Mouse (Mus musculus): Measurements from ENCODE around the gene Fiz1. TPM values are rescaled to one million over a fixed set of nuclear protein-coding genes. Genes with fewer than 3 reads are reported as not detected.
"Not testable (repeated sequence)": the region's sequence is repeated elsewhere in the genome, so short reads cannot be mapped to it uniquely, and the experiment has no call there.

The Fiz1 gene
- polyA plus RNA-seq, 1 experiment from 2014 or later, result 25.6 TPM

DNA sequence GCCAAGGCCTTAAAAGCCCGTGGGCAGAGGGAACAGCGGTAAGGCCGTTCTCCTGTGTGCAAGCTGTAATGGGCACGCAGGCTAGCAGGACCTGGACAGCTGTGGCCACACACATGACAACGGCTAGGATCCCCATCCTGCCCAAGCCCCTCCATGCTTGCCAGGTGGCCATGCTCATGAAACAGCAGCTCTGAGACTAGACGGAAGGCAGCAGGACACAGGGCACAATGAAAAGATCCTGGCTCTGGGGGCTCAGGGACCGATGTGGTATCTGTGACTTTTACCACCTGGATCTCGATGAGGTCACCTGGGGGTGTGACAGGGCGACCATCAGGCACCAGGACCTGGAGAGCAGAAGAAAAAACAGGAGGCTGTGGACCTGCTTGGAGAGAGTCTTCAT is 21.6 kb upstream of the Fiz1 start:
- no peak for ATAC-seq (ENCODE audit: extremely low read depth, insufficient number of reproducible peaks, low FRiP score, low TSS enrichment)
- Histone ChIP-seq H3K4me2 (no peak overlapping the region), H3K27ac (replicated peaks) (no peak overlapping the region), H3K27me3 (replicated peaks) (no peaks in the 10 kb centered on the region), H3K9ac (no peak overlapping the region), H3K4me1 (peaks cover 19% of the 10 kb centered on the region), H3K9me3 (peaks cover 16% of the 10 kb centered on the region), H3K36me3 (peaks cover 60% of the 10 kb centered on the region), H3K4me3 (no peak overlapping the region)
- WGBS, result 88% methylated on average over 9 of the region's 9 CpGs

DNA sequence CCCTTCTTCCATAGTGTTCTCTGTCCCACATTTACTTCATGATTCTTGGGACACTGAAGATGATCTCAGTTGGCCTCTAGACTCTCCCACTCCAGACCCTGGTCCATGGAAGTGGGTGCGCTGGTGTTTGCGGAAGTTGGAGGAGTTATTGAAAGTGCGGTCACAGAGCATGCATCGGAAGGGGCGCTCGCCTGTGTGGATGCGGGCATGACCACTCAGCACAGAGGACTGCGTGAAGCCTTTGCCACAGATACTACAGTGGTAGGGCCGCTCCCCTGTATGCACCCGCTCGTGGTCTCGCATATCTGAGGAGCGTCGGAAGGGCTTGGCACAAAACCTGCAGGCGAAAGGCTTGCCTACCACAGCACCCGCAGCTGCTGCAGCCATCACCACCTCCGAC is 21.1 kb upstream of the Fiz1 start:
- WGBS, result 93% methylated on average over 17 of the region's 17 CpGs
- peaks cover 21% of the 10 kb centered on the region for H3K9me3 ChIP-seq
- no peak for ATAC-seq (ENCODE audit: extremely low read depth, insufficient number of reproducible peaks, low FRiP score, low TSS enrichment)

GRCm38 (mm10) chr7:5033818-5034217 is 19.3 kb upstream of the Fiz1 start, which contains the start of gene 4632433K11Rik:
Gene 4632433K11Rik, plus strand, starts transcription at chr7:5034118.
- ATAC-seq (ENCODE audit: extremely low read depth, insufficient number of reproducible peaks, low FRiP score, low TSS enrichment), result no peak
- H3K4me1 ChIP-seq, result peaks cover 9% of the 10 kb centered on the region
- H3K27ac ChIP-seq (replicated peaks), result no peak within 1 kb of the TSS
- H3K27me3 ChIP-seq (replicated peaks), result no peaks in the 10 kb centered on the region
- peaks cover 80% of the 10 kb centered on the region for H3K36me3 ChIP-seq
- no peak within 1 kb of the TSS for H3K4me3 ChIP-seq
- WGBS, result 74% methylated on average over 3 of the region's 3 CpGs
- no peak within 1 kb of the TSS for H3K4me2 ChIP-seq
- H3K9me3 ChIP-seq, result peaks cover 38% of the 10 kb centered on the region
- no peak within 1 kb of the TSS for H3K9ac ChIP-seq

More for the DNA sequence above, 21.1 kb upstream of the Fiz1 start:
- H3K27ac ChIP-seq (replicated peaks), result no peak overlapping the region
- H3K4me3 ChIP-seq, result no peak overlapping the region
- peaks cover 19% of the 10 kb centered on the region for H3K4me1 ChIP-seq
- H3K27me3 ChIP-seq (replicated peaks), result no peaks in the 10 kb centered on the region
- H3K9ac ChIP-seq, result no peak overlapping the region
- no peak overlapping the region for H3K4me2 ChIP-seq
- H3K36me3 ChIP-seq, result peaks cover 64% of the 10 kb centered on the region

DNA sequence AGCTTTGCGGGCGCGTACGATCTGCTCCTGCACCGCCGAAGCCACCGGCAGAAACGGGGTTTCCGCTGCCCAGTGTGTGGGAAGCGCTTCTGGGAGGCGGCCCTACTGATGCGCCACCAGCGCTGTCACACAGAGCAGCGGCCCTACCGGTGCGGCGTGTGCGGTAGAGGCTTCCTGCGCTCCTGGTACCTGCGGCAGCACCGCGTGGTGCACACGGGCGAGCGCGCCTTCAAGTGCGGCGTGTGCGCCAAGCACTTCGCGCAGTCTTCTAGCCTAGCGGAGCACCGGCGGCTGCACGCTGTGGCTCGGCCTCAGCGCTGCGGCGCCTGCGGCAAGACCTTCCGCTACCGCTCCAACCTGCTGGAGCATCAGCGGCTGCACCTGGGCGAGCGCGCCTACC is 17.0 kb upstream of the Fiz1 start:
- no peak overlapping the region for H3K4me3 ChIP-seq

DNA sequence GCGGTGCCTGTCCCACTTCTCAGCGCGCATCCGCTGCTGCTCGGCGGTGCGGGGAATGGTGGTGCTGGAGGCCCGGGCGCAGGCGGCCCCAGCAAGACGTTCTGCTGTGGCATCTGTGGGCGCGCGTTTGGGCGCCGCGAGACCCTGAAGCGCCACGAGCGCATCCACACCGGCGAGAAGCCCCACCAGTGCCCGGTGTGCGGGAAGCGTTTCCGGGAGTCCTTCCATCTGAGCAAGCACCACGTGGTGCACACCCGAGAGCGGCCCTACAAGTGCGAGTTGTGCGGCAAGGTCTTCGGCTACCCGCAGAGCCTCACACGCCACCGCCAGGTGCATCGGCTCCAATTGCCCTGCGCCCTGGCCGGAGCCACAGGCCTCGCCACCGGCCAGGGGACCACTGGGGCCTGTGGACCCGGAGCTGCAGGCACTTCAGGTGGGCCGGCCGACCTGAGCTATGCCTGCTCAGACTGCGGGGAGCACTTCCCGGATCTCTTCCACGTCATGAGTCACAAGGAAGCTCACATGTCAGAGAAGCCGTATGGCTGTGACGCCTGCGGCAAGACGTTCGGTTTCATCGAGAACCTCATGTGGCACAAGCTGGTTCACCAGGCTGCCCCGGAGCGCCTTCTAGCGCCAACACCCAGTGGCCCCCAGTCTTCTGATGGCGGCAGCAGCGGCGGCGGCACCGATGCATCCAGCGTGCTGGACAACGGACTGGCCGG is 16.2 kb upstream of the Fiz1 start:
- H3K4me3 ChIP-seq, result 0 out of 2 replicates have a peak overlapping the region, but pooled peaks have one; percentile 1
- H3K4me1 ChIP-seq, result no peaks in the 10 kb centered on the region
- no peak overlapping the region for H3K27ac ChIP-seq (replicated peaks)
- no peak overlapping the region for H3K9ac ChIP-seq
- H3K36me3 ChIP-seq, result peaks cover 98% of the 10 kb centered on the region
- no peaks in the 10 kb centered on the region for H3K27me3 ChIP-seq (replicated peaks)
- peaks cover 40% of the 10 kb centered on the region for H3K9me3 ChIP-seq
- 0 out of 2 replicates have a peak, but pooled peaks have one; percentile 20 for ATAC-seq (ENCODE audit: extremely low read depth, insufficient number of reproducible peaks, low FRiP score, low TSS enrichment)
- WGBS, result 81% methylated on average over 63 of the region's 63 CpGs
- H3K4me2 ChIP-seq, result no peak overlapping the region

More for the DNA sequence above, 17.0 kb upstream of the Fiz1 start:
- WGBS, result 80% methylated on average over 46 of the region's 46 CpGs
- H3K27ac ChIP-seq (replicated peaks), result no peak overlapping the region
- H3K4me1 ChIP-seq, result no peaks in the 10 kb centered on the region
- no peak overlapping the region for H3K9ac ChIP-seq
- no peak for ATAC-seq (ENCODE audit: extremely low read depth, insufficient number of reproducible peaks, low FRiP score, low TSS enrichment)
- peaks cover 98% of the 10 kb centered on the region for H3K36me3 ChIP-seq
- H3K9me3 ChIP-seq, result peaks cover 40% of the 10 kb centered on the region
- H3K4me2 ChIP-seq, result no peak overlapping the region
- no peaks in the 10 kb centered on the region for H3K27me3 ChIP-seq (replicated peaks)

DNA sequence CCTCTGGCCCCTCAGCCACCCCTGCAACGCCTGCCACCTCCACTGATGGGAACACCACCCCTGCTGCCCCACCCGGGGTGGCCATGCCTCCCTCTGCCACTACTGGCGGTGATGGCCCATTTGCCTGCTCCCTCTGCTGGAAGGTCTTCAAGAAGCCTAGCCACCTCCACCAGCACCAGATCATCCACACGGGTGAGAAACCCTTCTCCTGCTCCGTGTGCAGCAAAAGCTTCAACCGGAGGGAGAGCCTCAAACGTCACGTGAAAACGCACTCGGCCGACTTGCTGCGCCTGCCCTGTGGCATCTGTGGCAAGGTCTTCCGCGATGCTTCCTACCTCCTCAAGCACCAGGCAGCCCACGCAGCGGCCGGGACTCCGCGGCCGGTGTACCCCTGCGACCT is 15.4 kb upstream of the Fiz1 start:
- H3K4me1 ChIP-seq, result no peaks in the 10 kb centered on the region
- no peak overlapping the region for H3K4me2 ChIP-seq
- H3K9ac ChIP-seq, result no peak overlapping the region
- peaks cover 97% of the 10 kb centered on the region for H3K36me3 ChIP-seq
- no peak overlapping the region for H3K4me3 ChIP-seq
- H3K27ac ChIP-seq (replicated peaks), result no peak overlapping the region
- no peak for ATAC-seq (ENCODE audit: extremely low read depth, insufficient number of reproducible peaks, low FRiP score, low TSS enrichment)
- WGBS, result 87% methylated on average over 21 of the region's 21 CpGs
- H3K27me3 ChIP-seq (replicated peaks), result no peaks in the 10 kb centered on the region
- peaks cover 40% of the 10 kb centered on the region for H3K9me3 ChIP-seq

- ATAC-seq (ENCODE audit: extremely low read depth, insufficient number of reproducible peaks, low FRiP score, low TSS enrichment), result no peak
- Histone ChIP-seq H3K4me2 (no peak overlapping the region), H3K4me1 (no peaks in the 10 kb centered on the region), H3K36me3 (peaks cover 97% of the 10 kb centered on the region), H3K9ac (no peak overlapping the region), H3K27me3 (replicated peaks) (no peaks in the 10 kb centered on the region), H3K4me3 (no peak overlapping the region), H3K9me3 (peaks cover 40% of the 10 kb centered on the region), H3K27ac (replicated peaks) (no peak overlapping the region)
- WGBS, result 89% methylated on average over 22 of the region's 22 CpGs
Measured at GRCm38 (mm10) chr7:5029543-5029942, 15.0 kb upstream of the Fiz1 start.

GRCm38 (mm10) chr7:5021197-5021596 is 6.7 kb upstream of the Fiz1 start:
- Histone ChIP-seq H3K27me3 (replicated peaks) (no peaks in the 10 kb centered on the region), H3K9me3 (no peaks in the 10 kb centered on the region), H3K36me3 (peaks cover 62% of the 10 kb centered on the region), H3K27ac (replicated peaks) (peak overlapping the region; percentile 95), H3K4me1 (peaks cover 35% of the 10 kb centered on the region), H3K9ac (peak overlapping the region; percentile 96), H3K4me2 (peak overlapping the region; percentile 91), H3K4me3 (peak overlapping the region; percentile 77)
- ATAC-seq (ENCODE audit: extremely low read depth, insufficient number of reproducible peaks, low FRiP score, low TSS enrichment), result no peak
- WGBS, result 54% methylated on average over 5 of the region's 5 CpGs

DNA sequence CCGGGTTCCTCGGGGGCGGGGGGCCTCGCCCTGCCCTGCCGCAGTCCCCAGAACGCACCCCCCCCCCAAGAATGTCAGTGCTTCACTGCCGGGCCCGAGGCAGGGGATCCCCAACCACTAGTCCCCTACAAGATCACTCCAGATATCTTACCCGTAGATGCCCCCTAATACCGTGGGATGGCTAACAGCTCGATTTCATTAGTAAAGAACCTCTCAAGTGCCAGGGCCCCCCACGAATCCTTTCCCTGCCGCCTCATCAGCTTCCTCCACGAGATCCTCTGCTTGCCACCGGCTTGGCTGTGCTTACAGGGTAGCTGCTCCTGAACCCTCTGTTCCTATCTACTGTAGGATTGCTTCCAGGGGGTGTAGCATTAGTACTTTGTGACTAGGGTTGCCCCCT is 6.2 kb upstream of the Fiz1 start:
- H3K27me3 ChIP-seq (replicated peaks), result no peaks in the 10 kb centered on the region
- H3K36me3 ChIP-seq, result peaks cover 57% of the 10 kb centered on the region
- H3K4me1 ChIP-seq, result peaks cover 39% of the 10 kb centered on the region
- H3K27ac ChIP-seq (replicated peaks), result peak overlapping the region; percentile 95
- peak overlapping the region; percentile 91 for H3K4me2 ChIP-seq
- peak overlapping the region; percentile 96 for H3K9ac ChIP-seq
- H3K9me3 ChIP-seq, result no peaks in the 10 kb centered on the region
- WGBS, result under 1% methylated on average over 10 of the region's 15 CpGs
- H3K4me3 ChIP-seq, result peak overlapping the region; percentile 77
- ATAC-seq (ENCODE audit: extremely low read depth, insufficient number of reproducible peaks, low FRiP score, low TSS enrichment), result peak; percentile 3

- H3K27me3 ChIP-seq (replicated peaks), result no peaks in the 10 kb centered on the region
- peaks cover 39% of the 10 kb centered on the region for H3K4me1 ChIP-seq
- H3K9me3 ChIP-seq, result no peaks in the 10 kb centered on the region
- peak within 1 kb of the TSS; percentile 96 for H3K9ac ChIP-seq
- WGBS, result under 1% methylated on average over 44 of the region's 49 CpGs
- peak within 1 kb of the TSS; percentile 95 for H3K27ac ChIP-seq (replicated peaks)
- peaks cover 52% of the 10 kb centered on the region for H3K36me3 ChIP-seq
- ATAC-seq (ENCODE audit: extremely low read depth, insufficient number of reproducible peaks, low FRiP score, low TSS enrichment), result peak; percentile 85
- peak within 1 kb of the TSS; percentile 77 for H3K4me3 ChIP-seq
- H3K4me2 ChIP-seq, result peak within 1 kb of the TSS; percentile 91
Measured at GRCm38 (mm10) chr7:5020000-5020681, 5.6 kb upstream of the Fiz1 start, which contains the start of the genes Zfp865 and Ccdc106. Gene Zfp865, plus strand, starts transcription at chr7:5020376. Gene Ccdc106, plus strand, starts transcription at chr7:5020553.

- Histone ChIP-seq H3K4me3 (peak overlapping the region; percentile 77), H3K36me3 (peaks cover 46% of the 10 kb centered on the region), H3K9ac (peak overlapping the region; percentile 75), H3K4me2 (peak overlapping the region; percentile 91), H3K27ac (replicated peaks) (peak overlapping the region; percentile 95), H3K4me1 (peaks cover 39% of the 10 kb centered on the region)
- H3K27me3 ChIP-seq (replicated peaks); H3K9me3 ChIP-seq; ATAC-seq (ENCODE audit: extremely low read depth, insufficient number of reproducible peaks, low FRiP score, low TSS enrichment): not testable (repeated sequence)
- 28% methylated on average over 8 of the region's 8 CpGs for WGBS
Measured at GRCm38 (mm10) chr7:5019576-5019975, 5.1 kb upstream of the Fiz1 start.
